ENCODE assay signal across 14 mouse cellular contexts in the genomic region with DNA sequence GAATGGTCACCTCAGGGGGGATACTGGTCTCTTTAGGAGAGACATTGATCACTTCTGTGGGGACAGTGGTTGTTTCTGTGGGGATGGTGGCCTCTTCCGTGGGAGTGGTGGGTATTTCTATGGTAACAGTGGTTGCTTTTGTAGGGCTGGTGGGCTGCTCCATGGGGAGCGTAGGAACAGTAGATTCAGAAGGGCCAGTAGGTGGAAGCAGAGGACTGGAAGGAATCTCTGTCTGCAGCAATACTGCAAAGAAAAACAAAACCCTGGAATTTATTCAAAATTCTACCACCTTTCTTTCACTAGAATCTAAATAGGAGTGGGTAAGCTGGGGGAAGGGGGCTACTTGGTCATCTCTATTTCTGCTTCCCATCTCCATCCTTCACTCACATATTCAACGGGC. TPM values are rescaled to one million over a fixed set of nuclear protein-coding genes. Genes with fewer than 3 reads are reported as not detected.
A peak's percentile ranks its signal among the peaks of the same experiment; 100 is the strongest.
DNase-seq lines count a peak whose midpoint lies in the region; ATAC-seq and TF ChIP-seq lines count a peak whose summit lies in the region.
"Had no signal": no experiment of that assay in that cellular context is flagged by ENCODE, and none has a peak within 500 bp of the region (broad histone marks: within the 10 kb centered on the region; RNA-seq: fewer than 3 reads in every experiment).

No protein-coding gene starts in this region.

- DNase-seq in heart, adult 2 months, result no peak
- DNase-seq in heart, adult 11 months, result no peak
- DNase-seq in left cerebral cortex, adult 2 months (ENCODE audit: extremely low spot score in 1 of 2, low spot score in 2 of 2), result no peak
- no peak for DNase-seq in left cerebral cortex, postnatal 4 days
- DNase-seq in midbrain, postnatal 0 days (ENCODE audit: low spot score), result peak; percentile 53
- no peak for DNase-seq in midbrain, embryonic 10.5 days (ENCODE audit: low spot score)
- DNase-seq in stomach, postnatal 0 days (ENCODE audit: low spot score), result no peak
- DNase-seq in kidney, adult 18-20 months, result no peak
- DNase-seq: adrenal gland, postnatal 25 days; cerebellum, adult 11 months; kidney, adult 9 months; spleen, adult 18-20 months had no signal

- no peaks in the 10 kb centered on the region for H3K36me3 ChIP-seq in heart, adult 2 months (ENCODE audit: control insufficient read depth, insufficient read depth, low read length)
- H3K36me3 ChIP-seq in midbrain, postnatal 0 days (ENCODE audit: insufficient read depth, low read length), result no peaks in the 10 kb centered on the region
- H3K36me3 ChIP-seq in midbrain, embryonic 10.5 days, result no peaks in the 10 kb centered on the region
- H3K36me3 ChIP-seq in stomach, postnatal 0 days (ENCODE audit: control insufficient read depth, insufficient read depth, low read length), result no peaks in the 10 kb centered on the region
- H3K36me3 ChIP-seq: heart, embryonic 10.5 days; liver, embryonic 15.5 days had no signal

- peak; percentile 24; the same call in 1 of the 2 replicates for TF ChIP-seq CTCF in heart, adult 2 months (IDR thresholded peaks at IDR 0.05)
- TF ChIP-seq CTCF in left cerebral cortex, adult 2 months (IDR thresholded peaks at IDR 0.05), result peak; percentile 55
- peak; percentile 68 for TF ChIP-seq CTCF in midbrain, postnatal 0 days (IDR thresholded peaks at IDR 0.05)
- peak; percentile 69 for TF ChIP-seq CTCF in stomach, postnatal 0 days (IDR thresholded peaks at IDR 0.05; ENCODE audit: low read depth)

- no peaks in the 10 kb centered on the region for H3K79me2 ChIP-seq in heart, adult 2 months (replicated peaks; ENCODE audit: control insufficient read depth, insufficient read depth, low read length)

- no peak for TF ChIP-seq EP300 in heart, adult 2 months (IDR thresholded peaks at IDR 0.05; ENCODE audit: insufficient read depth, low read depth, low read length)
- TF ChIP-seq EP300 in stomach, postnatal 0 days (optimal IDR thresholded peaks at IDR 0.05), result no peak

- no peak for ATAC-seq in midbrain, postnatal 0 days (ENCODE audit: low FRiP score)
- ATAC-seq in stomach, postnatal 0 days (ENCODE audit: low FRiP score, low TSS enrichment), result no peak

- no peak overlapping the region for H3K9ac ChIP-seq in heart, adult 2 months (ENCODE audit: low read depth, low read length)
- H3K9ac ChIP-seq in midbrain, postnatal 0 days (replicated peaks; ENCODE audit: low read length, poor library complexity, severe bottlenecking), result no peak overlapping the region
- H3K9ac ChIP-seq in stomach, postnatal 0 days (ENCODE audit: low read length), result no peak overlapping the region
- H3K9ac ChIP-seq: liver, embryonic 15.5 days had no signal

- H3K4me1 ChIP-seq in heart, adult 2 months (ENCODE audit: control insufficient read depth, insufficient read depth, low read length), result no peaks in the 10 kb centered on the region
- H3K4me1 ChIP-seq in midbrain, postnatal 0 days (ENCODE audit: insufficient read depth, low read length), result no peaks in the 10 kb centered on the region
- no peaks in the 10 kb centered on the region for H3K4me1 ChIP-seq in midbrain, embryonic 10.5 days
- no peaks in the 10 kb centered on the region for H3K4me1 ChIP-seq in stomach, postnatal 0 days (replicated peaks; ENCODE audit: control insufficient read depth, insufficient read depth)
- H3K4me1 ChIP-seq: heart, embryonic 10.5 days; liver, embryonic 15.5 days had no signal

- no peak overlapping the region for H3K4me2 ChIP-seq in midbrain, postnatal 0 days (ENCODE audit: low read depth, low read length, poor library complexity, severe bottlenecking)
- no peak overlapping the region for H3K4me2 ChIP-seq in stomach, postnatal 0 days (replicated peaks; ENCODE audit: low read depth)
- H3K4me2 ChIP-seq: liver, embryonic 15.5 days had no signal

- 37% methylated on average over 3 of the region's 3 CpGs for WGBS in heart, adult 2 months
- 53% methylated on average over 3 of the region's 3 CpGs for WGBS in midbrain, postnatal 0 days
- 53% methylated on average over 3 of the region's 3 CpGs for WGBS in midbrain, embryonic 10.5 days
- WGBS in stomach, postnatal 0 days, result 38% methylated on average over 3 of the region's 3 CpGs

- H3K4me3 ChIP-seq in heart, adult 2 months, result no peak overlapping the region
- H3K4me3 ChIP-seq in left cerebral cortex, adult 2 months, result no peak overlapping the region
- H3K4me3 ChIP-seq in midbrain, postnatal 0 days (ENCODE audit: low read depth, low read length), result no peak overlapping the region
- no peak overlapping the region for H3K4me3 ChIP-seq in midbrain, embryonic 10.5 days
- H3K4me3 ChIP-seq in stomach, postnatal 0 days (ENCODE audit: low read depth, low read length), result no peak overlapping the region
- H3K4me3 ChIP-seq: heart, embryonic 10.5 days; liver, embryonic 15.5 days had no signal

- H3K27me3 ChIP-seq in heart, adult 2 months (ENCODE audit: control insufficient read depth, insufficient read depth, low read length), result no peaks in the 10 kb centered on the region; the same call in 1 of the 2 replicates
- H3K27me3 ChIP-seq in midbrain, postnatal 0 days (ENCODE audit: insufficient read depth, low read length), result no peaks in the 10 kb centered on the region
- no peaks in the 10 kb centered on the region for H3K27me3 ChIP-seq in midbrain, embryonic 10.5 days (ENCODE audit: low read depth, poor library complexity, severe bottlenecking)
- H3K27me3 ChIP-seq in stomach, postnatal 0 days (ENCODE audit: control insufficient read depth, insufficient read depth, low read length), result no peaks in the 10 kb centered on the region
- H3K27me3 ChIP-seq: liver, embryonic 15.5 days had no signal

- no peaks in the 10 kb centered on the region for H3K9me3 ChIP-seq in midbrain, postnatal 0 days (ENCODE audit: low read length)
- no peaks in the 10 kb centered on the region for H3K9me3 ChIP-seq in midbrain, embryonic 10.5 days (replicated peaks)
- H3K9me3 ChIP-seq in stomach, postnatal 0 days (ENCODE audit: control insufficient read depth, low read length), result no peaks in the 10 kb centered on the region
- H3K9me3 ChIP-seq: heart, embryonic 10.5 days; liver, embryonic 15.5 days had no signal

- TF ChIP-seq POLR2A in heart, adult 2 months (IDR thresholded peaks at IDR 0.05; ENCODE audit: insufficient read depth, low read depth, low read length), result no peak

- intact Hi-C loops in heart, adult 2 months (cut with DNase I), result no loop called here
- intact Hi-C loops in left cerebral cortex, adult 2 months (cut with DNase I), result no loop called here
- intact Hi-C loops in left cerebral cortex, postnatal 4 days (cut with DNase I), result no loop called here

- H3K27ac ChIP-seq in heart, adult 2 months, result no peak overlapping the region
- H3K27ac ChIP-seq in left cerebral cortex, adult 2 months, result no peak overlapping the region
- H3K27ac ChIP-seq in midbrain, postnatal 0 days (ENCODE audit: low read depth, low read length), result no peak overlapping the region
- H3K27ac ChIP-seq in midbrain, embryonic 10.5 days (replicated peaks), result no peak overlapping the region
- no peak overlapping the region for H3K27ac ChIP-seq in stomach, postnatal 0 days (replicated peaks)
- H3K27ac ChIP-seq: heart, embryonic 10.5 days; liver, embryonic 15.5 days had no signal

RNA-seq across cellular contexts. Expression of a gene that starts 11.8 kb away (rescaled TPM):
- not detected for total RNA-seq in heart, adult 2 months (2021)
- under 0.01 and 0.02 TPM in 2 replicates for polyA plus RNA-seq in heart, adult 2 months (2012; rRNA removed)
- total RNA-seq in left cerebral cortex, adult 2 months (2021), result under 1 TPM; 0.30 to 0.38 TPM
- total RNA-seq in left cerebral cortex, postnatal 4 days (2021), result under 1 TPM; 0.30 to 0.74 TPM
- total RNA-seq in midbrain, postnatal 0 days (2014; rRNA removed), result 0.85 and 0.99 TPM in 2 replicates
- 0.31 and 0.49 TPM in 2 replicates for polyA plus RNA-seq in midbrain, postnatal 0 days (2015; fragmentation: Nextera tagmentation; extraction: Ambion mirVana)
- 0.07 and 0.09 TPM in 2 replicates for polyA plus RNA-seq in midbrain, embryonic 10.5 days (2016; fragmentation: Nextera tagmentation; extraction: Ambion mirVana)
- 0.79 and 0.96 TPM in 2 replicates for polyA plus RNA-seq in stomach, postnatal 0 days (2015; fragmentation: Nextera tagmentation; extraction: Ambion mirVana)
- total RNA-seq: adrenal gland, postnatal 25 days had no signal

RNA-seq across cellular contexts. Expression of a gene that starts 37.3 kb away (rescaled TPM):
- 10 to 100 TPM; 13.4 to 13.9 TPM for total RNA-seq in heart, adult 2 months (2021)
- 22.7 and 25.6 TPM in 2 replicates for polyA plus RNA-seq in heart, adult 2 months (2012; rRNA removed)
- total RNA-seq in left cerebral cortex, adult 2 months (2021), result 10 to 100 TPM; 30.4 to 35.9 TPM
- 10 to 100 TPM; 33.7 to 37.6 TPM for total RNA-seq in left cerebral cortex, postnatal 4 days (2021)
- 73.2 and 95.3 TPM in 2 replicates for total RNA-seq in midbrain, postnatal 0 days (2014; rRNA removed)
- 91.5 and 95.6 TPM in 2 replicates for polyA plus RNA-seq in midbrain, postnatal 0 days (2015; fragmentation: Nextera tagmentation; extraction: Ambion mirVana)
- 54.1 and 55.3 TPM in 2 replicates for polyA plus RNA-seq in midbrain, embryonic 10.5 days (2016; fragmentation: Nextera tagmentation; extraction: Ambion mirVana)
- 37.9 and 39.9 TPM in 2 replicates for polyA plus RNA-seq in stomach, postnatal 0 days (2015; fragmentation: Nextera tagmentation; extraction: Ambion mirVana)

RNA-seq across cellular contexts. Expression of a gene that starts 53.3 kb away (rescaled TPM):
- 10 to 100 TPM; 24.4 to 29.1 TPM for total RNA-seq in heart, adult 2 months (2021)
- polyA plus RNA-seq in heart, adult 2 months (2012; rRNA removed), result 19.6 and 21.0 TPM in 2 replicates
- total RNA-seq in left cerebral cortex, adult 2 months (2021), result 10 to 100 TPM; 58.1 to 59.9 TPM
- 10 to 100 TPM; 56.5 to 63.6 TPM for total RNA-seq in left cerebral cortex, postnatal 4 days (2021)
- total RNA-seq in midbrain, postnatal 0 days (2014; rRNA removed), result 23.6 and 30.8 TPM in 2 replicates
- polyA plus RNA-seq in midbrain, postnatal 0 days (2015; fragmentation: Nextera tagmentation; extraction: Ambion mirVana), result 16.3 and 17.8 TPM in 2 replicates
- 15.1 and 16.4 TPM in 2 replicates for polyA plus RNA-seq in midbrain, embryonic 10.5 days (2016; fragmentation: Nextera tagmentation; extraction: Ambion mirVana)
- polyA plus RNA-seq in stomach, postnatal 0 days (2015; fragmentation: Nextera tagmentation; extraction: Ambion mirVana), result 5.2 and 6.0 TPM in 2 replicates
